ENCODE assay signal across 23 mouse cellular contexts in genomic region chr6:113675234-113675633, GRCm38 (mm10). TPM values are rescaled to one million over a fixed set of nuclear protein-coding genes. Genes with fewer than 3 reads are reported as not detected.
DNase-seq lines count a peak whose midpoint lies in the region; TF ChIP-seq lines count a peak whose summit lies in the region.
"Had no signal": no experiment of that assay in that cellular context is flagged by ENCODE, and none has a peak within 500 bp of the region (broad histone marks: within the 10 kb centered on the region; RNA-seq: fewer than 3 reads in every experiment).

No protein-coding gene starts in this region.

- H3K36me3 ChIP-seq in CH12.LX (replicated peaks in 1 of 2; ENCODE audit: control insufficient read depth in 1 of 2, insufficient read depth in 1 of 2, low read length in 1 of 2) (peaks cover 71 to 86% of the 10 kb centered on the region in 2 experiments), myocyte (ENCODE audit: control insufficient read depth, insufficient read depth) (no peaks in the 10 kb centered on the region)
- no peaks in the 10 kb centered on the region for H3K36me3 ChIP-seq in forebrain, embryonic 10.5 days (replicated peaks)
- H3K36me3 ChIP-seq: embryonic facial prominence, embryonic 12.5 days; limb, embryonic 15.5 days; stomach, embryonic 15.5 days had no signal

- peak overlapping the region; percentile 32; the same call in 1 of the 2 replicates for H3K27ac ChIP-seq in CH12.LX (ENCODE audit: insufficient read depth, low read depth)
- no peak overlapping the region for H3K27ac ChIP-seq in forebrain, embryonic 10.5 days
- H3K27ac ChIP-seq: embryonic facial prominence, embryonic 12.5 days; heart, embryonic 10.5 days; hindbrain, embryonic 14.5 days; limb, embryonic 15.5 days; stomach, embryonic 15.5 days had no signal

- peak; percentile 81 to 87 for DNase-seq in lung, adult 18-20 months
- no peak for DNase-seq in lung, postnatal 10 days
- DNase-seq in CH12.LX (ENCODE audit: extremely low read depth) (peak; percentile 61), ZHBTc4 (ENCODE audit: low read depth, low spot score) (peak; percentile 52)
- no peak for DNase-seq in forebrain, embryonic 10.5 days (ENCODE audit: extremely low spot score, low spot score)
- no peak for DNase-seq in left cerebral cortex, postnatal 14 days (ENCODE audit: low spot score in 2 of 2)
- no peak for DNase-seq in left cerebral cortex, postnatal 4 days
- DNase-seq: cerebellum, adult 8-10 months; gastrocnemius, postnatal 36 days; heart, postnatal 10 days; lung, embryonic 14.5 days; thymus, postnatal 36 days had no signal

- H3K4me1 ChIP-seq in CH12.LX (ENCODE audit: control insufficient read depth in 1 of 2, insufficient read depth in 2 of 2), result peaks cover 19 to 76% of the 10 kb centered on the region in 2 experiments
- H3K4me1 ChIP-seq in forebrain, embryonic 10.5 days, result no peaks in the 10 kb centered on the region; the same call in 1 of the 2 replicates
- H3K4me1 ChIP-seq: embryonic facial prominence, embryonic 12.5 days; stomach, embryonic 15.5 days had no signal

- TF ChIP-seq EP300 in CH12.LX (IDR thresholded peaks at IDR 0.05; ENCODE audit: low read length), result no peak

- H3K4me2 ChIP-seq in CH12.LX (ENCODE audit: insufficient read depth, low read depth, poor library complexity, severe bottlenecking) (no peak overlapping the region), myocyte (ENCODE audit: low read depth) (peak overlapping the region; percentile 21)
- H3K4me2 ChIP-seq: embryonic facial prominence, embryonic 12.5 days; hindbrain, embryonic 14.5 days; limb, embryonic 15.5 days; lung, embryonic 14.5 days; stomach, embryonic 15.5 days had no signal

- WGBS in forebrain, embryonic 10.5 days, result 88% methylated on average over 4 of the region's 4 CpGs

- H3K79me2 ChIP-seq in CH12.LX (replicated peaks; ENCODE audit: control insufficient read depth, extremely low read depth, insufficient read depth, poor library complexity, severe bottlenecking) (peaks cover 24% of the 10 kb centered on the region), myocyte (ENCODE audit: control insufficient read depth, insufficient read depth) (no peaks in the 10 kb centered on the region)

- in situ Hi-C loops in CH12.LX (cut with MboI; ENCODE audit: low pct_ligation_motif_present, low pct_unique_long_range_greater_than_20kb, low sequenced_read_pairs), result loop anchor here (5.0 kb wide), 1 partner anchor 38 kb away; the partner anchor contains the start of gene Irak2

- intact Hi-C loops in left cerebral cortex, postnatal 14 days (cut with DNase I), result no loop called here
- intact Hi-C loops in left cerebral cortex, postnatal 4 days (cut with DNase I), result no loop called here

- no peak overlapping the region for H3ac ChIP-seq in myocyte (ENCODE audit: control insufficient read depth, insufficient read length)

- TF ChIP-seq CTCF in CH12.LX (conservative IDR thresholded peaks at IDR 0.05 in 1 of 2, IDR thresholded peaks at IDR 0.05 in 1 of 2; ENCODE audit: low read depth in 2 of 2, low read length in 2 of 2), result no peak

- H3K4me3 ChIP-seq in CH12.LX (replicated peaks in 1 of 3; ENCODE audit: low read depth in 2 of 3, low read length in 2 of 3, poor library complexity in 1 of 3), result no peak overlapping the region
- no peak overlapping the region for H3K4me3 ChIP-seq in myocyte
- no peak overlapping the region for H3K4me3 ChIP-seq in forebrain, embryonic 10.5 days
- H3K4me3 ChIP-seq: embryonic facial prominence, embryonic 12.5 days; heart, embryonic 10.5 days; limb, embryonic 15.5 days; stomach, embryonic 15.5 days had no signal

- H3K27me3 ChIP-seq in CH12.LX (replicated peaks) (no peaks in the 10 kb centered on the region), myocyte (ENCODE audit: control insufficient read depth, insufficient read depth, insufficient read length) (no peaks in the 10 kb centered on the region)
- no peaks in the 10 kb centered on the region for H3K27me3 ChIP-seq in forebrain, embryonic 10.5 days (ENCODE audit: poor library complexity, severe bottlenecking)
- H3K27me3 ChIP-seq: embryonic facial prominence, embryonic 12.5 days; limb, embryonic 15.5 days; stomach, embryonic 15.5 days had no signal

- TF ChIP-seq RAD21 in CH12.LX (IDR thresholded peaks at IDR 0.05; ENCODE audit: low read depth, low read length), result no peak

- TF ChIP-seq POLR2A in CH12.LX (IDR thresholded peaks at IDR 0.05; ENCODE audit: low read depth, low read length) (no peak), myocyte (IDR thresholded peaks at IDR 0.05; ENCODE audit: insufficient read length, low read depth) (no peak)

- dilution Hi-C loops in CH12.LX (cut with MboI; ENCODE audit: extremely low pct_ligation_motif_present, extremely low pct_unique_long_range_greater_than_20kb, low sequenced_read_pairs), result no loop called here

- peaks cover 8% of the 10 kb centered on the region for H3K9me3 ChIP-seq in CH12.LX (replicated peaks; ENCODE audit: low read length)
- no peaks in the 10 kb centered on the region for H3K9me3 ChIP-seq in forebrain, embryonic 10.5 days
- H3K9me3 ChIP-seq: embryonic facial prominence, embryonic 12.5 days; heart, embryonic 10.5 days; limb, embryonic 15.5 days; stomach, embryonic 15.5 days had no signal

- H3K9ac ChIP-seq in CH12.LX (ENCODE audit: insufficient read depth, low read depth), result no peak overlapping the region
- H3K9ac ChIP-seq: embryonic facial prominence, embryonic 12.5 days; hindbrain, embryonic 14.5 days; limb, embryonic 15.5 days; lung, embryonic 14.5 days; stomach, embryonic 15.5 days had no signal

TF ChIP-seq in CH12.LX, 34 proteins besides CTCF, POLR2A, EP300 and RAD21 (continues in another document):
- TF ChIP-seq TBP (conservative IDR thresholded peaks at IDR 0.05; ENCODE audit: low read depth, low read length) (no peak), MEF2A (IDR thresholded peaks at IDR 0.05; ENCODE audit: borderline replicate concordance, low read depth, low read length) (0 out of 2 replicates have a peak, but pooled peaks have one; percentile 17), MXI1 (IDR thresholded peaks at IDR 0.05; ENCODE audit: low read depth, low read length) (no peak), POLR2AphosphoS2 (IDR thresholded peaks at IDR 0.05; ENCODE audit: low read depth, low read length) (no peak), USF1 (IDR thresholded peaks at IDR 0.05; ENCODE audit: low read depth, low read length) (no peak), TCF12 (IDR thresholded peaks at IDR 0.05; ENCODE audit: low read depth, low read length) (no peak), ELF1 (IDR thresholded peaks at IDR 0.05; ENCODE audit: low read depth, low read length) (no peak), ZC3H11A (IDR thresholded peaks at IDR 0.05; ENCODE audit: low read depth, low read length) (no peak), KAT2A (IDR thresholded peaks at IDR 0.05; ENCODE audit: insufficient replicate concordance, low read length) (no peak), MAX (IDR thresholded peaks at IDR 0.05; ENCODE audit: low read length) (peak; percentile 61; the same call in 1 of the 2 replicates)

TF ChIP-seq in myocyte, 11 proteins besides CTCF, POLR2A, EP300 and RAD21:
- TF ChIP-seq USF1 (IDR thresholded peaks at IDR 0.05; ENCODE audit: low read depth) (no peak), TCF12 (IDR thresholded peaks at IDR 0.05; ENCODE audit: insufficient read depth, poor library complexity, severe bottlenecking) (no peak), CEBPB (IDR thresholded peaks at IDR 0.05; ENCODE audit: insufficient read depth, poor library complexity, severe bottlenecking) (no peak), SRF (IDR thresholded peaks at IDR 0.05; ENCODE audit: control insufficient read depth, insufficient read length, low read depth) (no peak), MYOG (IDR thresholded peaks at IDR 0.05; ENCODE audit: control insufficient read depth in 1 of 3, insufficient read depth in 1 of 3, insufficient read length in 2 of 3, low read depth in 2 of 3) (peak in 1 of 3 experiments; percentile 62), POLR2AphosphoS2 (IDR thresholded peaks at IDR 0.05; ENCODE audit: insufficient read length, low read depth) (no peak), MAX (IDR thresholded peaks at IDR 0.05; ENCODE audit: low read depth) (no peak)

RNA-seq across cellular contexts. Expression of gene Tatdn2, which starts 21.6 kb away (rescaled TPM):
- 35.1 and 62.5 TPM in 2 replicates for total RNA-seq in CH12.LX (2012; rRNA removed)
- 34.5 and 35.5 TPM in 2 replicates for total RNA-seq in CH12.LX (2014; rRNA removed)
- polyA plus RNA-seq in CH12.LX (2012; ENCODE audit: insufficient read length, low read depth), result 58.0 and 70.8 TPM in 2 replicates
- polyA plus RNA-seq in myocyte (2012; fragmentation: generic; extraction: Trizol), result 21.0 TPM
- 0.62 and 0.76 TPM in 2 replicates for polyA plus RNA-seq in forebrain, embryonic 10.5 days (2016; fragmentation: Nextera tagmentation; extraction: Ambion mirVana)
- total RNA-seq in left cerebral cortex, postnatal 14 days (2021), result 10 to 100 TPM; 70.4 to 71.4 TPM
- 10 to 100 TPM; 95.0 to 98.1 TPM for total RNA-seq in left cerebral cortex, postnatal 4 days (2021)

RNA-seq across cellular contexts. Expression of gene Irak2, which starts 37.0 kb away (rescaled TPM):
- total RNA-seq in CH12.LX (2012; rRNA removed) (31.6 and 39.5 TPM in 2 replicates), CH12.LX (2014; rRNA removed) (26.9 and 30.0 TPM in 2 replicates)
- polyA plus RNA-seq in CH12.LX (2012; ENCODE audit: insufficient read length, low read depth) (32.5 and 38.6 TPM in 2 replicates), myocyte (2012; fragmentation: generic; extraction: Trizol) (17.0 TPM)
- 3.8 and 3.9 TPM in 2 replicates for polyA plus RNA-seq in forebrain, embryonic 10.5 days (2016; fragmentation: Nextera tagmentation; extraction: Ambion mirVana)
- total RNA-seq in left cerebral cortex, postnatal 14 days (2021), result 10 to 100 TPM; 19.5 to 23.5 TPM
- 1 to 10 TPM; 7.9 to 8.1 TPM for total RNA-seq in left cerebral cortex, postnatal 4 days (2021)

RNA-seq across cellular contexts. Expression of gene Ghrl, which starts 44.4 kb away (rescaled TPM):
- not detected in 2 replicates for total RNA-seq in CH12.LX (2012; rRNA removed)
- not detected in 2 replicates for total RNA-seq in CH12.LX (2014; rRNA removed)
- 1.1 and 2.6 TPM in 2 replicates for polyA plus RNA-seq in CH12.LX (2012; ENCODE audit: insufficient read length, low read depth)
- polyA plus RNA-seq in myocyte (2012; fragmentation: generic; extraction: Trizol), result 0.35 TPM
- polyA plus RNA-seq in forebrain, embryonic 10.5 days (2016; fragmentation: Nextera tagmentation; extraction: Ambion mirVana), result not detected in 2 replicates
- not detected for total RNA-seq in left cerebral cortex, postnatal 14 days (2021)
- total RNA-seq in left cerebral cortex, postnatal 4 days (2021), result not detected
- total RNA-seq: common myeloid progenitor, adult 5-6 weeks; gastrocnemius, postnatal 36 days; heart, postnatal 10 days; megakaryocyte-erythroid progenitor cell, adult 5-6 weeks; midbrain, postnatal 0 days had no signal
- polyA plus RNA-seq: embryonic facial prominence, embryonic 12.5 days; lung, embryonic 14.5 days; midbrain, postnatal 0 days; neural tube, embryonic 11.5 days; spleen, adult 2 months had no signal

RNA-seq across cellular contexts. Expression of gene Vhl, which starts 51.5 kb away (rescaled TPM):
- total RNA-seq in CH12.LX (2012; rRNA removed), result 14.2 and 17.6 TPM in 2 replicates
- total RNA-seq in CH12.LX (2014; rRNA removed), result 32.6 and 36.6 TPM in 2 replicates
- 19.2 and 23.1 TPM in 2 replicates for polyA plus RNA-seq in CH12.LX (2012; ENCODE audit: insufficient read length, low read depth)
- polyA plus RNA-seq in myocyte (2012; fragmentation: generic; extraction: Trizol), result 20.6 TPM
- polyA plus RNA-seq in forebrain, embryonic 10.5 days (2016; fragmentation: Nextera tagmentation; extraction: Ambion mirVana), result 41.4 and 42.4 TPM in 2 replicates
- 10 to 100 TPM; 48.4 to 51.9 TPM for total RNA-seq in left cerebral cortex, postnatal 14 days (2021)
- 10 to 100 TPM; 50.0 to 61.8 TPM for total RNA-seq in left cerebral cortex, postnatal 4 days (2021)

Comparison
In these comparisons a context has a peak if more than half of its experiments do, and no peak if none do; other contexts are left out.
1. DNase-seq: peak in lung, adult 18-20 months (2 of 2), CH12.LX (single experiment) and ZHBTc4 (single experiment); none in lung, postnatal 10 days (single experiment), forebrain, embryonic 10.5 days (single experiment), left cerebral cortex, postnatal 14 days (0 of 2) and left cerebral cortex, postnatal 4 days (single experiment).